Mouse (Mus musculus) bone marrow macrophage, adult 2 months (primary cell): Measurements from ENCODE around the gene Ces3a.

ENCODE experiments used
- CTCF ChIP-seq: IDR thresholded peaks from 2 replicates; pipeline ENCODE4 v1.5.1; 2012; ENCODE audit warnings: low read depth, mild to moderate bottlenecking, low read length, moderate library complexity
- POLR2A ChIP-seq: IDR thresholded peaks from 2 replicates; pipeline ENCODE4 v1.6.1; 2012; ENCODE audit warnings: mild to moderate bottlenecking, low read depth, low read length, borderline replicate concordance

DNA sequence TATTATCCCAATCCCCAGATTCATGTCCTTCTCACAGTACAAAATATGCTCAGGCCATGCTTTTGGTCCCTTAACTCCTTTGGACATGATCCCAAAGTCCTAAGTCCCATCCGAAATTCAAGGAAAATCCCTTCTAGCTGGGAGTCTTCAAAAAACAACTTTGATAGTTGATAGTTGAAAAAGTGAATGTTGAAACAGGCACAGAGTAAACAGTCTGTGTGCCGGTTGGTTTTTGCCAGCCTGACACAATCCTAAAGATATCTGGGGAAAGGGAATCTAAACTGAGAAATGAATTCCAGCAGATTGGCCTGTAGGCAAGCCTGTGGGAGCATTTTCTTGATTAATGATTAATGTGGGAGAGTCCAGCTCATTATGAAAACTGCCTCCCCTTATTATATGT is 38.4 kb upstream of the Ces3a start:
- TF ChIP-seq POLR2A (no peak), CTCF (no peak)
